Mouse (Mus musculus) hindbrain, embryonic 11.5 days (tissue): ENCODE measurements around the gene Cbx4. TPM values are rescaled to one million over a fixed set of nuclear protein-coding genes. Genes with fewer than 3 reads are reported as not detected.

Source experiments
- ATAC-seq: fragments of 200-750 bp; cut with Nextera tagmentation; 2 replicates; pipeline ENCODE4 v1.8.0; 2017; ENCODE audit warnings: mild to moderate bottlenecking, moderate TSS enrichment, moderate library complexity; ENCODE audit not compliant: low FRiP score
- DNase-seq: peaks from one replicate; pipeline ENCODE4 v3.0.0-alpha.2; 2015; ENCODE audit warnings: low spot score
- H3K27ac ChIP-seq: fragments of 300-500 bp; sonication (generic); 2 replicates; pipeline ENCODE4 v1.5.1; 2014; ENCODE audit warnings: mild to moderate bottlenecking, low read depth, low read length
- H3K27me3 ChIP-seq: fragments of 300-500 bp; sonication (generic); 2 replicates; pipeline ENCODE4 v1.6.1; 2014; ENCODE audit warnings: mild to moderate bottlenecking, low read length, moderate library complexity, mixed read lengths; ENCODE audit not compliant: control insufficient read depth, insufficient read depth
- H3K36me3 ChIP-seq: fragments of 300-500 bp; sonication (generic); 2 replicates; pipeline ENCODE4 v1.6.1; 2014; ENCODE audit warnings: mild to moderate bottlenecking, low read length, moderate library complexity, mixed read lengths; ENCODE audit not compliant: control insufficient read depth, insufficient read depth
- H3K4me1 ChIP-seq: fragments of 300-500 bp; sonication (generic); replicated peaks from 2 replicates; pipeline ENCODE4 v1.6.1; 2014; ENCODE audit warnings: low read length, mixed read lengths; ENCODE audit not compliant: control insufficient read depth, insufficient read depth
- H3K4me2 ChIP-seq: fragments of 300-500 bp; sonication (generic); replicated peaks from 2 replicates; pipeline ENCODE4 v1.6.1; 2014; ENCODE audit warnings: mild to moderate bottlenecking, low read depth, low read length
- H3K4me3 ChIP-seq: fragments of 300-500 bp; sonication (generic); 2 replicates; pipeline ENCODE4 v1.5.1; 2014; ENCODE audit warnings: low read depth, low read length
- H3K9ac ChIP-seq: fragments of 300-500 bp; sonication (generic); 2 replicates; pipeline ENCODE4 v1.6.1; 2014; ENCODE audit warnings: low read depth, low read length
- H3K9me3 ChIP-seq: fragments of 300-500 bp; sonication (generic); 2 replicates; pipeline ENCODE4 v1.6.1; 2016; ENCODE audit warnings: low read length; ENCODE audit not compliant: control insufficient read depth
- WGBS: fragments of 180-500 bp; shearing (Covaris S2); extraction: QIAGEN DNeasy Blood & Tissue Kit; methylation state at CpG from one replicate; pipeline ENCODE4 v1.1.7; 2014; 5-methylcytosine and 5-hydroxymethylcytosine counted together
- polyA plus RNA-seq: library from polyadenylated mRNA; unstranded; fragments of >200 nt; fragmentation: Nextera tagmentation; extraction: Ambion mirVana; gene quantifications from 2 replicates; pipeline ENCODE4 v1.2.1, GENCODE M21; 2014

Cbx4 gene
- polyA plus RNA-seq, 1 experiment from 2014 or later, result 5.4 TPM

GRCm38 (mm10) chr11:119036934-119037779 is 48.9 kb downstream of the Cbx4 start:
- DNase-seq, result peak; percentile 72
- Histone ChIP-seq H3K27ac (no peak overlapping the region), H3K9me3 (no peaks in the 10 kb centered on the region), H3K4me2 (peak overlapping the region; percentile 75), H3K4me3 (peak overlapping the region; percentile 36), H3K4me1 (peaks cover 31% of the 10 kb centered on the region), H3K9ac (peak overlapping the region; percentile 47), H3K36me3 (no peaks in the 10 kb centered on the region), H3K27me3 (peaks cover 53% of the 10 kb centered on the region)
- WGBS, result under 1% methylated on average over 57 of the region's 57 CpGs
- ATAC-seq, result no peak

- Histone ChIP-seq H3K4me3 (peak overlapping the region; percentile 36; the same call in 1 of the 2 replicates), H3K27me3 (peaks cover 47% of the 10 kb centered on the region), H3K9me3 (no peaks in the 10 kb centered on the region), H3K4me2 (no peak overlapping the region), H3K4me1 (peaks cover 29% of the 10 kb centered on the region), H3K9ac (no peak overlapping the region), H3K36me3 (no peaks in the 10 kb centered on the region), H3K27ac (no peak overlapping the region)
- peak; percentile 56 for DNase-seq
- ATAC-seq, result no peak
- WGBS, result under 1% methylated on average over 15 of the region's 15 CpGs
Measured at GRCm38 (mm10) chr11:119036447-119036846, 49.6 kb downstream of the Cbx4 start.

GRCm38 (mm10) chr11:119035686-119036165 is 50.3 kb downstream of the Cbx4 start:
- Histone ChIP-seq H3K27ac (no peak overlapping the region), H3K4me2 (peak overlapping the region; percentile 9), H3K36me3 (no peaks in the 10 kb centered on the region), H3K9ac (no peak overlapping the region), H3K4me3 (no peak overlapping the region), H3K4me1 (peaks cover 29% of the 10 kb centered on the region), H3K9me3 (no peaks in the 10 kb centered on the region), H3K27me3 (peaks cover 47% of the 10 kb centered on the region)
- peak; percentile 69 for DNase-seq
- under 1% methylated on average over 21 of the region's 21 CpGs for WGBS
- ATAC-seq, result no peak

GRCm38 (mm10) chr11:119035094-119035685 is 50.8 kb downstream of the Cbx4 start:
- no peak overlapping the region for H3K27ac ChIP-seq
- WGBS, result 2% methylated on average over 21 of the region's 21 CpGs
- H3K9ac ChIP-seq, result no peak overlapping the region
- ATAC-seq, result no peak
- peaks cover 47% of the 10 kb centered on the region for H3K27me3 ChIP-seq
- no peaks in the 10 kb centered on the region for H3K9me3 ChIP-seq
- H3K4me3 ChIP-seq, result no peak overlapping the region
- no peak for DNase-seq
- peaks cover 29% of the 10 kb centered on the region for H3K4me1 ChIP-seq
- H3K4me2 ChIP-seq, result peak overlapping the region; percentile 9
- no peaks in the 10 kb centered on the region for H3K36me3 ChIP-seq

- peak; percentile 43 for DNase-seq
- H3K27ac ChIP-seq, result no peak overlapping the region
- H3K9ac ChIP-seq, result no peak overlapping the region
- H3K4me1 ChIP-seq, result peaks cover 25% of the 10 kb centered on the region
- H3K27me3 ChIP-seq, result peaks cover 46% of the 10 kb centered on the region
- 1% methylated on average over 19 of the region's 19 CpGs for WGBS
- ATAC-seq, result no peak
- no peak overlapping the region for H3K4me3 ChIP-seq
- 0 out of 2 replicates have a peak, but pooled peaks cover 4% of the 10 kb centered on the region for H3K36me3 ChIP-seq
- H3K9me3 ChIP-seq, result no peaks in the 10 kb centered on the region
- peak overlapping the region; percentile 35 for H3K4me2 ChIP-seq
Measured at GRCm38 (mm10) chr11:119034635-119035034, 51.4 kb downstream of the Cbx4 start.

- 0 out of 2 replicates have a peak, but pooled peaks cover 6% of the 10 kb centered on the region for H3K36me3 ChIP-seq
- no peaks in the 10 kb centered on the region for H3K9me3 ChIP-seq
- under 1% methylated on average over 26 of the region's 26 CpGs for WGBS
- DNase-seq (peak; percentile 91), ATAC-seq (peak; percentile 43; the same call in 1 of the 2 replicates)
- no peak overlapping the region for H3K27ac ChIP-seq
- peaks cover 42% of the 10 kb centered on the region for H3K27me3 ChIP-seq
- no peak overlapping the region for H3K9ac ChIP-seq
- peak overlapping the region; percentile 35 for H3K4me2 ChIP-seq
- peaks cover 24% of the 10 kb centered on the region for H3K4me1 ChIP-seq
- no peak overlapping the region for H3K4me3 ChIP-seq
Measured at GRCm38 (mm10) chr11:119033874-119034558, 52.0 kb downstream of the Cbx4 start.

Other genes with a start within 250 kb of the Cbx4 start
- 11.7 and 12.6 TPM in 2 replicates for gene Rbfox3, start 174.6 kb downstream of the Cbx4 start, polyA plus RNA-seq
- gene Enpp7, start 98.0 kb downstream of the Cbx4 start, polyA plus RNA-seq, result not detected in 2 replicates
- gene Cbx2, start 63.3 kb downstream of the Cbx4 start, polyA plus RNA-seq, result 44.4 and 54.5 TPM in 2 replicates
- 9.1 and 9.3 TPM in 2 replicates for gene Cbx8, start 45.3 kb downstream of the Cbx4 start, polyA plus RNA-seq
- gene Tbc1d16, start 142.3 kb upstream of the Cbx4 start, polyA plus RNA-seq, result 16.9 and 20.7 TPM in 2 replicates
- 16.5 and 19.3 TPM in 2 replicates for gene Ccdc40, start 142.4 kb upstream of the Cbx4 start, polyA plus RNA-seq
- 12.6 and 15.3 TPM in 2 replicates for gene Gaa, start 181.7 kb upstream of the Cbx4 start, polyA plus RNA-seq
- 378 and 385 TPM in 2 replicates for gene Eif4a3, start 213.9 kb upstream of the Cbx4 start, polyA plus RNA-seq
- gene Card14, start 221.5 kb upstream of the Cbx4 start, polyA plus RNA-seq, result not detected in 2 replicates